Mouse (Mus musculus) stomach, postnatal 0 days (tissue): ENCODE measurements around the gene Unc5b.

Source experiments
- CTCF ChIP-seq: IDR thresholded peaks from 2 replicates; pipeline ENCODE4 v1.5.1; 2016; ENCODE audit warnings: antibody characterized with exemption, low read depth, mild to moderate bottlenecking, moderate library complexity
- EP300 ChIP-seq: optimal IDR thresholded peaks from 2 replicates; pipeline ENCODE3; 2016; ENCODE audit warnings: antibody characterized with exemption

GRCm38 (mm10) chr10:60805436-60806206, 25.8 kb downstream of the Unc5b start:
- no peak for TF ChIP-seq CTCF
- no peak for TF ChIP-seq EP300
